Mouse (Mus musculus) v-Abl transformed pro-B cells (cell line): Measurements from ENCODE around the gene Synpo2.

ENCODE experiments used
- in situ Hi-C, 2 experiments: fragments of 400-800 bp; cut with MboI; formaldehyde crosslinking; loops; one replicate each; pipeline ENCODE4 v1.15.1; 2025; ENCODE audit not compliant: unreplicated experiment in 2 of 2

The Synpo2 gene

GRCm38 (mm10) chr3:123205485-123205884 lies 30.5 kb downstream of the Synpo2 start:
- in situ Hi-C loops = no loop called here

DNA sequence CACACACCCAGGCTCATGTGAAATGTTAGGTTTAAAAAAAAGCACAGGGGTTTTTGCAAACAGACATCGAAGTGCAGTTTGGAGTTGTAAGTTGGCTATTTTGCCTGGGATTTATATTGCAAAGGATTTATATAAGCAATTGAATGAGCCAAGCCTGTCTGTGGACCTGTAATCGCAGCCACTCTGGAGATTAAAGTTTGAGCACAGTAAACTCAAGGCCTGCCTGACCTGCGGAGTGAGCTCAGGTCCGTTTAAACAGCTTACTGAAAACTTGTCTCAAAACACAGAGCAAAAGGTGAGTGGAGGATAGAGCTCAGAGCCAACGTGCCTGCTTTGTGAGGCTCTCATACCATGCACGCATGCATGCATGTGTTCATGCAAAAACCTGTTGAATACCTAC lies 30.9 kb downstream of the Synpo2 start:
- in situ Hi-C loops = no loop called here

DNA sequence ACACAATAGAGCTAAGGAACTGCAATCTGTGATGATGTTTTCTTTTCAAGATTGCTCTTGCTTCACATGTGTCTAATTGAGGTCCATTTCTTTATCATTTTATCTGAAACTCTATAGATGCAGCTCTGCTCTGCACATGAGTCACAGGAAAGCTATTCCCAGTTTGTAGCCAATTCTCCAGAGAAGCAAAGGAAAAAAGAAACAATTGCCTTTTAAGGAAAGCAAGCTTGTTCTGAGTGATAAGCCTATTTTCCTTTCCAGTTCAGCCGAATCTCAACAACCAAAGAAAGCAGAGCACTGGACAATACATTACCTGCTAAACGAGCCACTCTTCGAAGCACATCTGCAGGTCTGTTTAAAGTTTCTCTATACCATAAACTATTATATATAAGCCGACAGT lies 31.3 kb downstream of the Synpo2 start:
- in situ Hi-C loops = no loop called here

- in situ Hi-C loops = no loop called here
Observed at GRCm38 (mm10) chr3:123201798-123202197, 34.2 kb downstream of the Synpo2 start.

DNA sequence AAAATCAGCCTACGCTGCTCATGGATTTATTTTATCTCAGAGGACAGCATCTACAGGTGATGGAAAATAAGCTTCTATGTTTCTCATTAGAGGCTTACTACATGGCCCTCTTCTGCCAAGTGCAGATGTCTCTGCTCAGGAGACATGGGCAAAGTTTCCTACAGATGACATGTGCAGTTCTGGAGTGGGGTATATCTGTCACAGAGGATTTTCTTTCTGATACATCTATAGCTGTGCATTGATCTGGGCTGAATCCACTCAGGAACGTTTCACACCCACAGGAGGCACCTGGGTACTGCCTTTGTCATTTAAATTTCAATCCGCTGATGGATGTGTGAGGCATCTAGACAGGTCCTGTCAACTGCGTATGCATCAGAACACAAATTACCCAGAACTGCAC lies 42.2 kb downstream of the Synpo2 start:
- in situ Hi-C loops = no loop called here

DNA sequence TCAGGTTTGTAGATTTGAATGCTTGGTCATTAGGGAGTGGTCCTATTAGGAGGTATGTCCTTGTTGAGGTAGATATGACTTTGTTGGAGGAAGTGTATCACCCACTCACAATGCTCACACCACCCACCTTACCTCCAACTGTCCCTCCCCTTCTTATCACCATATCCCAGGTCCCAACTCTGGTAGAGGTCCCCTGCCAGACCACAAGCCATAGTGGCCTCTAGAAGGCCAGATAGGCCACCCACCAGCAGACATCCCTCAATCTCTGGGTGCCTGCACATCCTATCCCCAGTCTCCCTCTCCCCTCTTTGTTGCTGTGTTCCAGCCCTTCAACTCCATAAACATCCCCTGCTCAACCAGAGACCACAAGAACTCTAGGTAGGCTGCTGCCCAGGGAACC lies 44.3 kb downstream of the Synpo2 start:
- in situ Hi-C loops = no loop called here

DNA sequence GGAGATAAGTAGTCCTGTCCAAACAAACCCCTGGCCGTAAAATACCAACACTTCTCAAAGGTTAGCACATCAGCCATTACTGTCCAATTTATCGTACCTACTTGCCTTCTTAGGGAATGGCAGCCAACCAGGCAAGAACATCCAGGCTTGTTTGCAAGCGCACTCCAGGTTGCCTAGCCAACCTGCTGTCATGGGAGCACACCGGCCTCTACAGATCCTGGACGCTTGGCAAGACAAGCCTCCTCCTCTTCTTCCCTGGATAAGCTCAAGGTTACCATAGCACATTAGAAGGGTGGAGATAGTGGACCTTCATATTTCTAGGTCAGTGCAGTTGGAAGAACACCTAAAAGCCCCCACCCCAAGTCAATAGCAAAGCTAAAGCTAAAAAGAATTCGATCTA lies 45.6 kb downstream of the Synpo2 start:
- in situ Hi-C loops = no loop called here

DNA sequence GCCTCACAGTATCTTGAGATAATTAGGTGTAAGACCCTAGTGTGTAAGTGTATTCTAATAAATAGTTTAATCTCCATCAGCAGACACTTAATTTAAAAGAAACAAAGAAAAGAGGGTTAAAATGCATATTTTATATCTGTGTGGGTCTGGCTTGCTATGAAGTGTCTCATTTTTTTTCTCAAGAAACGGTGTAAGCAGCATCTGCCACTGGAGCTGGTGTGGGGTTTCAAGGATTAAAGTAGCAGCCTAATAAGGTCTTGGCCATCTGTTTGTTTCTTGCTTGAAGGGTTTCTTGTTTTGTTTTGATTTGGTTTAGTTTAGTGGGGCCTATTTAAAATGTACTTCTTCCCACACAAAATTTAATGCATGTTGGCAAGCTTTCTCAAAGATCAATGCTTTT lies 46.1 kb downstream of the Synpo2 start:
- in situ Hi-C loops = no loop called here

- in situ Hi-C loops = no loop called here
Observed at GRCm38 (mm10) chr3:123188616-123189230, 47.2 kb downstream of the Synpo2 start.

DNA sequence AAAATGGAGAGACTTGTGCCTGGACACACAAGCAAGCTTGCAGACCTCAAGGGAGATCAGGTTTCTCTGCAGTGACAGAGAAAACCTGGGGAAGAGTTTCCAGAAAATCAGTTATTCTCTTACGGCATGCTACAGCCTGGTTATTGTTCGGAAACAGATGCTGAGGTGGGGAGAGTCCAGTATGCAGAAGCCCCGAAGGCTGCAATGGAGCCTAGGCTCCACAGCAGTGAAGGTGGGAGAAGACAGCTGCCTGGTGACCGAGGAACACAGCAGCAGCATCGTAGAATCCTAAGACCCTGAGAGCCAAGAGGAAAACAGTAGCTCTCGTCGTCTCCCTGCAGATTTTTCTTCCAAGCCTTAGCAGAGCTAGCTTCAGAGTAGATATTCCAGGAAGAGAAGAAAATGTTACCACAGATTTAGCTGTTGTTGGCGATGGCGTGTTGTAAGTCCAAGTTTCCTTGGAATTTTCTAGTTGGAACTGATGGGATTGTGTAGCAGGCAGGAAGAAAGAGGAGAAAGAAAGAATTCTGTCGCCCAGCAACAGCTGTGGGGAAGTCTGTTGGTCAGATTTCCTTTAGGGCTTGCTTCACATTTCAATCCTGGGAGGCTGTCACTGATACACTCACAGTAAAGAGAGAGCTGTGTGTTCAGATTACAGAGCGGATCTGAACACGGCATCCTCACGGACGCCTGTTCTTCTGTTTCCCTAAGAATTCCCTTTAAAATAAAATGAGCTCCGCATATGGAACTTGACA lies 48.4 kb downstream of the Synpo2 start:
- in situ Hi-C loops = no loop called here

DNA sequence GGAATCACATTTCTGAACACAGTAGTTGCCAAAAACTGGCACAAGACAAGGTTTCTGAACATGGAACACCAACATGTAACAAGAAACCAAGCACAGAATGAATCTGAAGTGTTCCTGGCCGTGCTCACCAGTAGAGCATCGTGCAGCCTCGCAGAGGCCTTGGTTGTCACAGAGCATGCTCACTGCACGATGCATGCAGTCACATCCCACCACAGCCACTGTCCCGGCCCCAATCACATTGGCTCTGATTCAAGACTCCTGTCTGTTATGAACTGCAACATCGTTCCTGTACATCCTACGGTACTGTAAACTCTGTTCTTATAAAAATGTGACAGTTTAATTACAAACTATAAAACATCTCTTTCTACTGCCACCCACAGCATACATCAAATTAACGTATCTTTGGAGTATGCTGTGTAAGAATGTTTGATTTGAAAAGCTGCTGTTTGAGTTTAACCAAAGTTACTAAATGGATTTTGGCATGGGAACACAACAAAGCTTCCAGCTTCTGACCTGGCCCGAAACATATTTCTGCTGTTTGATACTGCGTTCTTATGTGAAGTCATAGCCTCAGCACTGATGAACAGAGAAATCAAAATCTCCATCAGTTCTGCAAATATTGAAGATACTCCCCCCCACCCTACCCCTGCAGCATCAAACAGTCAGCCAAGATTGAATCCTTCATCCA lies 50.6 kb downstream of the Synpo2 start:
- in situ Hi-C loops = no loop called here

DNA sequence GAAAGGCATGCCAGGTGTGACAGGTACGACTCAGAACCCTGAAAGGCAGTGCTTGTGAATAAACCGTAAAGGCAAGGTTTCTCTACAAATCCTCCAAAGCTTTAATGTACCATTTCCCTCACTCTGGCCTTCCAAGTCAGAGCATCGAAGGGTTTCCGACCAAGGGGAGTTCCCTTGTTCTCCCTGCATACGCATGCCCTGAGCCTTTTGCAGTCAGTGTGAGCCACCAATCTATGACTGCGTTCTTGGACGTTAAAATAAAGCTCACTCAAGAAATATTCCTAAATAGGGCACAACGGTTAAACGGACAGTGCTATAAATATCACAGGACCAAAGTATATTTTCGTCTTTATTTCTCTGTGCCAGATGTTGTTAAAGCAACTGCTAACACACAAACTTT lies 51.7 kb downstream of the Synpo2 start:
- in situ Hi-C loops = no loop called here

DNA sequence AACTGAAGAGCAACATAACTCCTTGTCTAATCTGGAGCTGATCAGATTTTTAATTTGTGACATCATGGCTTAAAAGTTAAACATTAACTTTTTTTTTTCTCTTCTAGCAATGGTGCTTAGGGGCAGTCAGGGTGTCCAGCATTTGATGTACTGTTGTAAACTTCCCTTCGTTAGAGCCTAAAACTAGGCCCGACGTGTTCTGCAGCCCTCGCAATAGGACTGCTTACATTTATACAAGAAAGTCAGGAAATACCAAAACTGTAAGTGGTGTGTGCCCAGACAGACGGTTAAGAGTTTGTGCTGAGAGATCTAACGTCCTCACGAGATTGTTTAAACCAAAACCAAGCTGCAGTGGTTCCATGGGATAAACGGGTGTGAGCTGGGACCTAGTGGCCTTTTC lies 56.4 kb downstream of the Synpo2 start:
- in situ Hi-C loops = no loop called here

DNA sequence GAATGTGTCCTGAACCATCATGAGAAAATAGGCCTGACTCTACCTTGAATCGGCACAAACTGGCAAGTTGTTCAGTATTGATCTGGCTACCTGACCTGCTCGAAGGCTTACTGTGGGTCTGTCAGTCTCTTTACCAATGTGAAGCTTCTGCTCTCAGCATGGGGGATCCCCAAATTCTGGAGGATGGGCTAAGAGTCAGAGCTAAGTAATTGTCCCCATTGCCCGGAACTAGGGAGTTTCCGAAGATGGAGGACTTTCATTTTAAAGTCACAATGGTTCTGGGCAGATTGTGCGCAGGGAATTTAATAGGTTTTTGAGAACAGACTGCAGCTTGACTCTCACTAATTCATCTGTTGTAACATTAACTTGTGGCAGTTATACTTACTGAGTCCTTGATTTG lies 56.9 kb downstream of the Synpo2 start:
- in situ Hi-C loops = no loop called here

DNA sequence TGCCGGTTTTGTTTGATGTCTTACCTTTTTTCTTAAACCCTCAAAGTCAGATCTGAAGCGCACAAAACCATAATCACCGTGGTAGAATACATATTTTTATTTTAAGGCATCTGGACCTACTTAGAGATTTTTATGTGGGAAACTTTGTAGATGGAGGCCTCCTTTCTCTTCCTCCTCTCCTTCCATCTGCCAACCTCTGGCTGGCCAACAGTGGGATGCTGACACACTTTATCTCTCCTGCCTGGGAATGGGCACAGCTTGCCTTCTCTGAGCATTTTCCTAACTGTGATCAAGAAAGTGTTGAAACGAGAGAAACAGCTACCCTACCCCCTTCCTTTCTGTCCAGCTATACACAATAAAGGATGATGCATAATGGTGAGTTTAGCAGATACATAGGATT lies 57.5 kb downstream of the Synpo2 start:
- in situ Hi-C loops = no loop called here

DNA sequence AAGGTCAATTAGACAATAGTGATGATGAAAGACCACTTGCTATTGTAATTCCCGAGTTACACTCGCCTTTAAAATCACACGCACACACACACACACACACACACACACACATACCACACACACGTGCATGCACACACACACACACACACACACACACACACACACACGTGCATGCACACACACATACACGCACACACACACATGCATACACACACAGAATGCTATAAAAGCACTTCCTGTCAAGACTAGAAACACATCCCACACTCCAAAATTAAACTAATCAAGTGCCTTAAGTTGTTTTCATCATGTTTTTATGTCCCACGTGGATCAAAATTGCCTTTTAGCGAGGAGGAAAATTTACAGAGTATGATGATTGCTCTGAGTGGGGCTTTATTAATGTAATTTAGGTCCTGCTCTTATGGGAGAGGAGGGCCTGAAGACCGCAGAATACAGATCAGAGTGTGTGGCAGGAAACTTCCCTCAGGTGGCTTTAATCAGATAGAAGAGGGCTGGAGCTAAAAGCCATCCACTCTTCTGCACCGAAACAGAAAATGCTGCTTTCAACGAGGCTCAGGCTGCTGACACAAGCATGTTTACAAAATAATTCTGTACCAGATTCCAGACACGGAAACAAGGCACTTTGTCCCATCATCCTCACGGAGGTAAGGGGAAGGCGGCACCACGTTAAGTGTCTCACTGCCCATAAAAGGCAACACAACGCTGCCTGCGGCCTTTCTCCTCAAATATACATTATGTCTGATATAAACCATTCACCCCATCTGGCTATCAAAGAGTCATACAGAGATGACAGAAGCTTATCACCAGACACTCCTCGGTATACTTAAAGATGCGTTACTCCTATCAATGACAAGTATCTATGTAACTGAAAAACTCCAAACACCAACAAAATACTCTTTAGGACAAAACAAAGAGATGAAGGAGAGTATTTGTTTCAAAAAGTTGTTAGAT lies 59.3 kb downstream of the Synpo2 start:
- in situ Hi-C loops = no loop called here

GRCm38 (mm10) chr3:123175142-123175541 lies 60.8 kb downstream of the Synpo2 start:
- in situ Hi-C loops = no loop called here

DNA sequence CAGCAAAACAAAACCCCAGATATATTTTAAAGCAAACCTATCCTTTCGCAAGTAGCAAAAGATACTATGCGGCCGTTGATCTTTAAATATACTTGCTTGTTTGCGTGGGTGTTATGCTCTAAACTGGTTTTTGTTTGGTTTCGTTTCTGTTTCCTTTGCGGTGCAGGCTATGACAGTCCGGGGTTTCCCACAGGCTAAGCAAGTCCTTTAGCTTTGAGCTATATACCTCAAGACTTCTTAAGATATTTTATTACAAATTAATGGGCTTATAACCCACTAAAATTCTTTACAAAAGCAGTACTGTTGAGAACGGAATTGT lies 61.6 kb downstream of the Synpo2 start:
- in situ Hi-C loops = loop anchor here (25.0 kb wide), 2 partner anchors 1088 to 1413 kb away; partner anchors contain the start of gene 1700003H04Rik (in 2 of the 2)

GRCm38 (mm10) chr3:123173553-123174378 lies 62.2 kb downstream of the Synpo2 start:
- in situ Hi-C loops = loop anchor here (25.0 kb wide), 2 partner anchors 1089 to 1414 kb away; partner anchors contain the start of gene 1700003H04Rik (in 2 of the 2)

GRCm38 (mm10) chr3:123172151-123172550 lies 63.8 kb downstream of the Synpo2 start:
- in situ Hi-C loops = loop anchor here (25.0 kb wide), 2 partner anchors 1090 to 1415 kb away; partner anchors contain the start of gene 1700003H04Rik (in 2 of the 2)
